Mouse (Mus musculus) hindbrain, embryonic 16.5 days (tissue): ENCODE measurements around the gene Wipf1. TPM values are rescaled to one million over a fixed set of nuclear protein-coding genes. Genes with fewer than 3 reads are reported as not detected.

ENCODE experiments used
- ATAC-seq: fragments of 200-750 bp; cut with Nextera tagmentation; 2 replicates; pipeline ENCODE4 v1.8.0; 2017; ENCODE audit warnings: moderate TSS enrichment, moderate library complexity
- H3K27ac ChIP-seq: fragments of 300-500 bp; sonication (generic); 2 replicates; pipeline ENCODE4 v1.5.1; 2014; ENCODE audit warnings: low read depth, mild to moderate bottlenecking, control low read depth, low read length, moderate library complexity
- H3K27me3 ChIP-seq: fragments of 300-500 bp; sonication (generic); replicated peaks from 2 replicates; pipeline ENCODE4 v1.6.1; 2014; ENCODE audit warnings: low read length; ENCODE audit not compliant: control insufficient read depth, insufficient read depth
- H3K36me3 ChIP-seq: fragments of 300-500 bp; sonication (generic); 2 replicates; pipeline ENCODE4 v1.6.1; 2014; ENCODE audit warnings: mild to moderate bottlenecking, low read length, moderate library complexity, mixed read lengths; ENCODE audit not compliant: control insufficient read depth, insufficient read depth
- H3K4me1 ChIP-seq: fragments of 300-500 bp; sonication (generic); 2 replicates; pipeline ENCODE4 v1.6.1; 2014; ENCODE audit warnings: low read depth, low read length; ENCODE audit not compliant: control insufficient read depth, insufficient read depth
- H3K4me2 ChIP-seq: fragments of 300-500 bp; sonication (generic); 2 replicates; pipeline ENCODE4 v1.6.1; 2014; ENCODE audit warnings: mild to moderate bottlenecking, low read length, control low read depth, moderate library complexity
- H3K4me3 ChIP-seq: fragments of 300-500 bp; sonication (generic); 2 replicates; pipeline ENCODE4 v1.5.1; 2014; ENCODE audit warnings: mild to moderate bottlenecking, low read length, control low read depth, moderate library complexity
- H3K9ac ChIP-seq: fragments of 300-500 bp; sonication (generic); 2 replicates; pipeline ENCODE4 v1.6.1; 2014; ENCODE audit warnings: low read depth, mild to moderate bottlenecking, control low read depth, low read length, moderate library complexity
- H3K9me3 ChIP-seq: fragments of 300-500 bp; sonication (generic); 2 replicates; pipeline ENCODE4 v1.6.1; 2014; ENCODE audit warnings: mild to moderate bottlenecking, low read length, moderate library complexity; ENCODE audit not compliant: control insufficient read depth
- WGBS: fragments of 180-500 bp; shearing (Covaris S2); extraction: QIAGEN DNeasy Blood & Tissue Kit; methylation state at CpG from one replicate; pipeline ENCODE4 v1.1.7; 2014; 5-methylcytosine and 5-hydroxymethylcytosine counted together
- polyA plus RNA-seq: library from polyadenylated mRNA; unstranded; fragments of >200 nt; fragmentation: Nextera tagmentation; extraction: Ambion mirVana; gene quantifications from 2 replicates; pipeline ENCODE4 v1.2.1, GENCODE M21; 2015

The Wipf1 gene
- polyA plus RNA-seq, 1 experiment from 2014 or later = 2.4 TPM

DNA sequence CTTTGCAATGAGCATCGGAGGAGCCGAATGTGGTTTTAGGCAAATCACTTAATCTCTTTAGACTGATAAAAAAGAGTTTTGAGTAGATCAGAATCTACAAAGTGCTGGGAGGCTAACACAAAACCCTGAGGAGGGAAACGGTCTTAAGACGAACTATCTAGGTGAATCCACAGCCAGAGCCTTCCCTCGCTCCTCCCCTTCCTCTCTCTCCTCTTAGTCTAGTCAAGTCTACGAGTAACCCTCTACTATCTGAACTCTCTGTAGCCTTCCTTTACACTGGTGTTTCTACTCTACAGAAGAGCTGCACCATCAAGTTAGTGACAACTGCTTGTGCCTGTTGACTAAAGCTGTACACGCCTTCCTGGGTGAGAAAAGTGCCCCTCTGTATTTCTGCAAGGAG lies 77.0 kb downstream of the Wipf1 start:
- 82% methylated on average over 7 of the region's 7 CpGs for WGBS
- ATAC-seq = no peak
- no peak overlapping the region for H3K27ac ChIP-seq

GRCm38 (mm10) chr2:73451541-73451940 lies 78.0 kb downstream of the Wipf1 start:
- Histone ChIP-seq H3K4me2 (no peak overlapping the region), H3K27ac (no peak overlapping the region), H3K4me1 (peaks cover 6% of the 10 kb centered on the region; the same call in 1 of the 2 replicates), H3K9me3 (no peaks in the 10 kb centered on the region), H3K9ac (no peak overlapping the region), H3K27me3 (no peaks in the 10 kb centered on the region), H3K36me3 (no peaks in the 10 kb centered on the region), H3K4me3 (no peak overlapping the region)
- 96% methylated on average over 3 of the region's 3 CpGs for whole genome bisulfite sequencing
- ATAC-seq = no peak

More for the DNA sequence above, 77.0 kb downstream of the Wipf1 start:
- Histone ChIP-seq H3K9me3 (no peaks in the 10 kb centered on the region), H3K4me3 (no peak overlapping the region), H3K9ac (no peak overlapping the region), H3K4me2 (no peak overlapping the region), H3K27me3 (no peaks in the 10 kb centered on the region), H3K36me3 (no peaks in the 10 kb centered on the region), H3K4me1 (peaks cover 6% of the 10 kb centered on the region; the same call in 1 of the 2 replicates)

- H3K9me3 ChIP-seq = no peaks in the 10 kb centered on the region
- 58% methylated on average over 6 of the region's 6 CpGs for WGBS
- H3K4me1 ChIP-seq = peaks cover 6% of the 10 kb centered on the region; the same call in 1 of the 2 replicates
- no peak for ATAC-seq
- no peaks in the 10 kb centered on the region for H3K36me3 ChIP-seq
- no peak overlapping the region for H3K9ac ChIP-seq
- H3K4me3 ChIP-seq = no peak overlapping the region
- no peak overlapping the region for H3K4me2 ChIP-seq
- no peaks in the 10 kb centered on the region for H3K27me3 ChIP-seq
- H3K27ac ChIP-seq = no peak overlapping the region
Measured at GRCm38 (mm10) chr2:73450172-73450715, 79.3 kb downstream of the Wipf1 start.

GRCm38 (mm10) chr2:73443985-73444384 lies 85.5 kb downstream of the Wipf1 start:
- peak; percentile 52; the same call in 1 of the 2 replicates for ATAC-seq
- Histone ChIP-seq H3K4me1 (no peaks in the 10 kb centered on the region), H3K27me3 (no peaks in the 10 kb centered on the region), H3K4me2 (no peak overlapping the region), H3K9me3 (no peaks in the 10 kb centered on the region), H3K9ac (no peak overlapping the region), H3K27ac (no peak overlapping the region), H3K36me3 (no peaks in the 10 kb centered on the region), H3K4me3 (no peak overlapping the region)
- 67% methylated on average over 10 of the region's 10 CpGs for WGBS

DNA sequence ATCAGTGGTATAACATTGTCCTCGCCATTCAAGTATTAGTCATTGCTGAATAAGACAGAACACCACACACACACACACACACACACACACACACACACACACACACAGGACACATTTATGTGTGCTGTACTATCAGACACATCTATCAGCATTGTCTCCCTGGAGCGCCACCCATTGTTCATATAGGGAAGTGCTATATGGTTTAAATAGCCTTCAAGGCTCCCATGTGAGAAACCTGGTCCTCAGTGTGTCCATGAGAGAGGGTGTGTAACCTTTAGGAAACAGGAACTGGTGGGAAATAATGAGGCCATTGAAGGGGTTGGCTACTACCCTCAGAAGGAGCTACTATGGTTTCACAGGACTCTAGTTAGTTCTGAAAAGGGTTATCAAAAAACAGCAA lies 87.5 kb downstream of the Wipf1 start:
- Histone ChIP-seq H3K4me2 (no peak overlapping the region), H3K27ac (no peak overlapping the region), H3K4me1 (no peaks in the 10 kb centered on the region), H3K4me3 (no peak overlapping the region), H3K36me3 (no peaks in the 10 kb centered on the region), H3K9ac (no peak overlapping the region), H3K9me3 (no peaks in the 10 kb centered on the region), H3K27me3 (no peaks in the 10 kb centered on the region)
- no peak for ATAC-seq
- 78% methylated on average over 2 of the region's 2 CpGs for WGBS

GRCm38 (mm10) chr2:73440319-73440718 lies 89.2 kb downstream of the Wipf1 start:
- Histone ChIP-seq H3K9me3 (no peaks in the 10 kb centered on the region), H3K4me1 (no peaks in the 10 kb centered on the region), H3K4me3 (no peak overlapping the region), H3K27me3 (no peaks in the 10 kb centered on the region), H3K36me3 (no peaks in the 10 kb centered on the region), H3K9ac (no peak overlapping the region), H3K4me2 (no peak overlapping the region), H3K27ac (no peak overlapping the region)
- 50% methylated on average over 2 of the region's 2 CpGs for WGBS
- ATAC-seq = no peak

GRCm38 (mm10) chr2:73436976-73437375 lies 92.6 kb downstream of the Wipf1 start:
- Histone ChIP-seq H3K9ac (no peak overlapping the region), H3K27me3 (no peaks in the 10 kb centered on the region), H3K4me1 (no peaks in the 10 kb centered on the region), H3K27ac (no peak overlapping the region), H3K9me3 (no peaks in the 10 kb centered on the region), H3K4me3 (no peak overlapping the region), H3K36me3 (no peaks in the 10 kb centered on the region), H3K4me2 (no peak overlapping the region)
- no peak for ATAC-seq
- WGBS = 54% methylated on average over 15 of the region's 18 CpGs

DNA sequence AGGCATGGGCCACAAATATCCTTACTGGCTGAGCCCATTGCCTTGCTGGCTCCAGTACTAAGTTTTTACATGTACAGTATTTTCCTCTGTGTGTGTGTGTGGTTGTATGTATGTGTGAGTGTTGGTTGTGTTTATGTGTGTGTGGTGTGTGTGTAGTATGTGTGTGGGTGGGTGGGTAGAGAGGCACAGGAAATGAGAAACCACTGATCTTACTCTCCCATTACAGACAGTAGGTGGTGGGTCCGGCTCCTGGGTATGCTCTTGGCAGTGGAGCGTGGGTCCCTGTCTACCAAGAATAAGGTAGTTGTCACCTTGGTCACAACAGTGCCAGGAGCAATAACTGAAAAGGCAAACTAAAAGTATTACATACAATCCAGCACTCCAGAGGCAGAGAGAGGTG lies 93.7 kb downstream of the Wipf1 start:
- H3K4me1 ChIP-seq = no peaks in the 10 kb centered on the region
- H3K36me3 ChIP-seq = no peaks in the 10 kb centered on the region
- no peak overlapping the region for H3K4me2 ChIP-seq
- 94% methylated on average over 2 of the region's 2 CpGs for WGBS
- no peak overlapping the region for H3K9ac ChIP-seq
- no peak overlapping the region for H3K4me3 ChIP-seq
- no peak overlapping the region for H3K27ac ChIP-seq
- H3K27me3 ChIP-seq = no peaks in the 10 kb centered on the region
- no peak for ATAC-seq
- no peaks in the 10 kb centered on the region for H3K9me3 ChIP-seq

- Histone ChIP-seq H3K4me3 (peak overlapping the region; percentile 7; the same call in 1 of the 2 replicates), H3K4me2 (peak overlapping the region; percentile 41), H3K36me3 (no peaks in the 10 kb centered on the region), H3K9me3 (no peaks in the 10 kb centered on the region), H3K27ac (no peak overlapping the region), H3K27me3 (no peaks in the 10 kb centered on the region), H3K9ac (peak overlapping the region; percentile 19), H3K4me1 (no peaks in the 10 kb centered on the region)
- WGBS = 36% methylated on average over 14 of the region's 14 CpGs
- ATAC-seq = peak; percentile 61
Measured at GRCm38 (mm10) chr2:73431959-73432396, 97.6 kb downstream of the Wipf1 start.
